Mouse (Mus musculus): ENCODE data around the gene Cnnm4.

DNA sequence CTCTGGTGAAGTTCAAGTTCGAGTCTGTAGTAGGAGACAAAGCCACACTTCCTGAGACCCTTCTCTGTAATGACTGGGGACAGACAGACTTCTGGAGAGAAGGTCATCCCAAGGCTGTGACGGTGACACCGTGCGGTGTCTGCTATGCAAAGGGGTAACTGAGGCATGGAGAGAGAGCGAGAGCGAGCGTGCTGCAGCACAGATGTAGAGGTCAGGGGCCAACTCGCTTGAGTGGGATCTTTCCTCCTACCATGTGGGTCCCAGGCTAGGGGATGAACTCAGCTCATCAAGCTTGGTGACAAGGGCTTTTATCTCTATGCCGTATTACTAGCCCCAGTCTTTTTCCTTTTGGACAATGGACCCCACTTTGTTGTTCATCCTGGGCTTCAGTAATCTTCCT lies 15.7 kb downstream of the Cnnm4 start:
- TF ChIP-seq CTCF (conservative IDR thresholded peaks at IDR 0.05; ENCODE audit: insufficient read depth, insufficient read length, low read depth, low read length) (no peak), POLR2A (IDR thresholded peaks at IDR 0.05; ENCODE audit: low read depth, low read length) (no peak)
